Mouse (Mus musculus) spleen, embryonic (tissue): Measurements from ENCODE around the gene Ssbp3.

Experiments
- CTCF ChIA-PET: fragments of 350-600 bp; sonication (Branson Sonifier 250); formaldehyde crosslinking; loops from one replicate; lab custom pipeline; 2022; lab: Charles Lee

The Ssbp3 gene

GRCm38 (mm10) chr4:107007359-107007758, 96.9 kb downstream of the Ssbp3 start:
- CTCF ChIA-PET = no interaction called here

- CTCF ChIA-PET = no interaction called here
These were observed 97.7 kb downstream of the Ssbp3 start for GRCm38 (mm10) chr4:107008161-107008560.

- CTCF ChIA-PET = no interaction called here
These were observed 99.0 kb downstream of the Ssbp3 start for GRCm38 (mm10) chr4:107009548-107009947.

- CTCF ChIA-PET = no interaction called here
These were observed 101.0 kb downstream of the Ssbp3 start for GRCm38 (mm10) chr4:107011325-107012004.

- CTCF ChIA-PET = no interaction called here
These were observed 101.5 kb downstream of the Ssbp3 start for GRCm38 (mm10) chr4:107012005-107012478.

GRCm38 (mm10) chr4:107012574-107012973, 102.1 kb downstream of the Ssbp3 start:
- CTCF ChIA-PET = no interaction called here

GRCm38 (mm10) chr4:107013119-107013816, 102.8 kb downstream of the Ssbp3 start:
- CTCF ChIA-PET = no interaction called here

GRCm38 (mm10) chr4:107013817-107014260, 103.3 kb downstream of the Ssbp3 start:
- CTCF ChIA-PET = no interaction called here

- CTCF ChIA-PET = no interaction called here
These were observed 105.5 kb downstream of the Ssbp3 start for GRCm38 (mm10) chr4:107015971-107016511.

GRCm38 (mm10) chr4:107017257-107017656, 106.8 kb downstream of the Ssbp3 start:
- CTCF ChIA-PET = no interaction called here

- CTCF ChIA-PET = no interaction called here
These were observed 108.0 kb downstream of the Ssbp3 start for GRCm38 (mm10) chr4:107018521-107018920.

GRCm38 (mm10) chr4:107019027-107019426, 108.5 kb downstream of the Ssbp3 start:
- CTCF ChIA-PET = no interaction called here

- CTCF ChIA-PET = interaction anchor here (0.7 kb wide), 1 partner anchor 31 kb away, joined by 3 read pairs; no protein-coding TSS in a partner anchor
These were observed 109.9 kb downstream of the Ssbp3 start for GRCm38 (mm10) chr4:107020287-107021000.

GRCm38 (mm10) chr4:107021464-107021863, 111.0 kb downstream of the Ssbp3 start:
- CTCF ChIA-PET = no interaction called here

- CTCF ChIA-PET = no interaction called here
These were observed 114.4 kb downstream of the Ssbp3 start for GRCm38 (mm10) chr4:107024899-107025298.

- CTCF ChIA-PET = no interaction called here
These were observed 114.9 kb downstream of the Ssbp3 start for GRCm38 (mm10) chr4:107025369-107025768.

GRCm38 (mm10) chr4:107026451-107026850, 116.0 kb downstream of the Ssbp3 start:
- CTCF ChIA-PET = no interaction called here

- CTCF ChIA-PET = no interaction called here
These were observed 125.2 kb downstream of the Ssbp3 start for GRCm38 (mm10) chr4:107035689-107036088.

GRCm38 (mm10) chr4:107036985-107037384, 126.5 kb downstream of the Ssbp3 start:
- CTCF ChIA-PET = no interaction called here

- CTCF ChIA-PET = no interaction called here
These were observed 127.8 kb downstream of the Ssbp3 start for GRCm38 (mm10) chr4:107038303-107038702.

GRCm38 (mm10) chr4:107039270-107039669, 128.8 kb downstream of the Ssbp3 start:
- CTCF ChIA-PET = no interaction called here

GRCm38 (mm10) chr4:107042304-107042703, 131.8 kb downstream of the Ssbp3 start:
- CTCF ChIA-PET = interaction anchor here (0.6 kb wide), 1 partner anchor 12 kb away, joined by 3 read pairs; no protein-coding TSS in a partner anchor
